Mouse (Mus musculus) megakaryocyte-erythroid progenitor cell, adult 5-6 weeks (primary cell): ENCODE measurements at regions not wholly inside any gene's neighbourhood (a gene's known extent, or its start where the extent isn't known, plus 50 kb on each side); places are given as distances from the start of the nearest gene placed in this dataset.
A peak's percentile ranks its signal among the peaks of the same experiment; 100 is the strongest.

Experiments used
- ATAC-seq: replicated peaks from 2 replicates; pipeline ENCODE4 v1.8.0; 2016; ENCODE audit warnings: mild to moderate bottlenecking, inconsistent platforms; ENCODE audit not compliant: severe bottlenecking, poor library complexity, low FRiP score, low TSS enrichment

DNA sequence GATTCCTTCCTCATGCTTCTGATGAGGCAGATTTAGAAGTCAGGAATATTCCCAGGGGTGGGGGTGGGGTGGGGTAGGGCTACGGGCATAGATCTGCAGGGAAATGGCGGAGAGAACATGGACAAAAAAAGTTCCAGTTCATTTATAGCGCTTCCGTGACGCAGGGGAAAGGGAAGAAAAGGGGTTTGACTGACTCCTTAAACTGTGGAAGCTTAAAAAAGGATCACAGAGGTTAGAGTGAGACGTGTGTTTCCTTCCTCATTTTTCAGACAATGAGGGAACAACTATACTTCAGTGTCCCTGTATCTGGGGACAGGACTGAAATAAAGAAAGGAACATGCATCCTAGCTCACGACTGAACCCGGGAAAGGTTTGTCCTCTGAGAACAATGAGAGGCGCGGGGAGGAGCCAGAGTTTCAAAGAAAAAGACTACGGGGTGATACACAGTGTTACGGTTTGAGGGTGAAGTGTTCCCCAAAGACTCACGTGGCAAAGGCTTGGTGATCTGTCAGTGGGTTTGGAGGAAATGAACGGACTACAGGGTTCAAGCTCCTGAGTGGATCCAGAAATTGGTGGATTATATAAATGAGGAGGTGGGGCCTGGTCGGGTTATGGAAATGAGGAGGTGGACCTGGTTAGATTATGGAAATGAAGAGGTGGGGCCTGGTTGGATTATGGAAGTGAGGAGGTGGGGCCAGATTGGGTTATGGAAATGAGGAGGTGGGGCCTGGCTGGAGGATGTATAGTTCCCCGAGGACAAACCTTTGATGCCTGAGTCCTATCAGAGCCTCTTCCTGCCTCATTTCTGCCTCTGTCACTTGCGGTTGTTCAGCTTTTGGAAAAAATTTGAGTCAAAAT lies 57.8 kb upstream of the Tmem150c start:
- ATAC-seq, result peak; percentile 88

GRCm38 (mm10) chr5:100213901-100214300 lies 54.3 kb upstream of the Tmem150c start:
- no peak for ATAC-seq

- ATAC-seq, result no peak
These were observed 51.1 kb upstream of the Tmem150c start for GRCm38 (mm10) chr5:100210708-100211107.
